Mouse (Mus musculus): ENCODE data around the gene Rbms1. TPM values are rescaled to one million over a fixed set of nuclear protein-coding genes. Genes with fewer than 3 reads are reported as not detected.

Rbms1 gene
- total and polyA plus RNA-seq, 2 experiments from 2014 or later: 16.2 to 38.2 TPM

GRCm38 (mm10) chr2:60918401-60918800, 44.6 kb downstream of the Rbms1 start:
- Histone ChIP-seq H3K9me3 (ENCODE audit: low read length) (no peaks in the 10 kb centered on the region), H3K4me3 (ENCODE audit: low read depth, low read length) (no peak overlapping the region), H3K9ac (no peak overlapping the region), H3K36me3 (ENCODE audit: insufficient read depth) (no peaks in the 10 kb centered on the region), H3K4me2 (ENCODE audit: low read depth) (no peak overlapping the region), H3K27ac (ENCODE audit: low read depth, low read length) (no peak overlapping the region), H3K4me1 (ENCODE audit: insufficient read depth) (no peaks in the 10 kb centered on the region), H3K27me3 (ENCODE audit: insufficient read depth, low read length) (no peaks in the 10 kb centered on the region)
- DNase-seq (no peak), ATAC-seq (no peak)
- WGBS: 88% methylated on average over 7 of the region's 7 CpGs
- TF ChIP-seq CTCF (IDR thresholded peaks at IDR 0.05; ENCODE audit: low read depth): no peak

DNA sequence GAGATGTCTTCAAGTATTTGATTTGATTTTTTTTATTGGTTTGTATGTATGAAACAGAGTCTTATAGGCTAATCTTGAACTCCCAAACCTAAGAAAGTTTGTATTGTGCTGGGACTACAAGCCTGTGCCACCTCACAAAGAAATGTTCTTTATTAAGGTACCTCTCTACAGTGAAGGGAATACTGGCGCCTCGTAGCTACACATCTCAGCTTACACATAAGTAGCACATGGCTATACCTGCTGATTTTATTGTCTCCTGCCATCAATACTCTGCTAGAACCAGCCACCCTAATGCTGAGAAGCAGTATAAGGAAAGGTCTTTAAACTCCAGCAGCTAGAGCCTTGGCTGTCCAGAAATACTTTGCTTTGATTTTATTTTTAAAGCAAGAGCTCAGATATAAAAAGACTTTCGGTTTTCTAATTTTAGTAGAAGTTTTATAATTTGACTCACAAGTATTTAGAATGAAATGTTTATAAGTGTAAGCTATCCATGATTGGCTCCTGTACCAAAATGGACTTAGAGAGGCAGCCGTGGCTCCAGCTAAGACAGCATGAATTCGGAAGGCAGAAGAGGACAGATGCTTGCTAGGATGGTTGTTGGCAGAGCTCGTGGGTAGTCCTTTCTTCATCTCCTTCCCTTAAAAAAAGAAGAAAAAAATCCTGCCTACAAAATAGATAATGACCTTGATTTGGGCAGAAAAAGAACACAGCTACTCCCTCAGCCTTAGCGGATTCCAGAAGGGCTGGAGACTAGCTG, 48.3 kb downstream of the Rbms1 start:
- no peak overlapping the region for H3K9ac ChIP-seq
- no peak for ATAC-seq
- 66% methylated on average over 7 of the region's 7 CpGs for WGBS
- no peak overlapping the region for H3K4me2 ChIP-seq (ENCODE audit: low read depth)
- no peaks in the 10 kb centered on the region for H3K27me3 ChIP-seq (ENCODE audit: insufficient read depth, low read length)
- no peaks in the 10 kb centered on the region for H3K36me3 ChIP-seq (ENCODE audit: insufficient read depth)
- H3K4me1 ChIP-seq (ENCODE audit: insufficient read depth): no peaks in the 10 kb centered on the region
- no peak overlapping the region for H3K4me3 ChIP-seq (ENCODE audit: low read depth, low read length)
- no peak for TF ChIP-seq CTCF (IDR thresholded peaks at IDR 0.05; ENCODE audit: low read depth)
- H3K27ac ChIP-seq (ENCODE audit: low read depth, low read length): no peak overlapping the region
- DNase-seq: no peak
- H3K9me3 ChIP-seq (ENCODE audit: low read length): no peaks in the 10 kb centered on the region

DNA sequence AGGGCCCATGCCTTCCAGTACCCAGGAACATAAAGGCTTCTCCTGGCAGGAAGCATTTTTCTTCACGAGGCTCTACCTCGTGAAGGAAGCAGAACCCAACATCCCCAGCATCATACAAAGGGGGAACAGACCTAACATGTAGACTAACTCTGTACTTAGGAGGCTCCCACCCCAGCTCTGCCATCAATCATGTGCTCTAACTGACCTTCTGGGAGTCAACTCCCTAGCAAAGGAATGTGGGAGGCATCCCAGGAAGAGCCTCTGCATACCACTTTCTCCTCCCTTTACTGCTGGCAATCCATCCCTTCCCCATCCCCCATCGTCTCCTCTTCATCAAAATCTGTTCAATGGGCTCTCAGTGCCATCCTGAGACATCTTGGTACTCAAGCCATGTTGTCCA, 49.7 kb downstream of the Rbms1 start:
- 72% methylated on average over 3 of the region's 3 CpGs for WGBS
- H3K4me1 ChIP-seq (ENCODE audit: insufficient read depth): no peaks in the 10 kb centered on the region

DNA sequence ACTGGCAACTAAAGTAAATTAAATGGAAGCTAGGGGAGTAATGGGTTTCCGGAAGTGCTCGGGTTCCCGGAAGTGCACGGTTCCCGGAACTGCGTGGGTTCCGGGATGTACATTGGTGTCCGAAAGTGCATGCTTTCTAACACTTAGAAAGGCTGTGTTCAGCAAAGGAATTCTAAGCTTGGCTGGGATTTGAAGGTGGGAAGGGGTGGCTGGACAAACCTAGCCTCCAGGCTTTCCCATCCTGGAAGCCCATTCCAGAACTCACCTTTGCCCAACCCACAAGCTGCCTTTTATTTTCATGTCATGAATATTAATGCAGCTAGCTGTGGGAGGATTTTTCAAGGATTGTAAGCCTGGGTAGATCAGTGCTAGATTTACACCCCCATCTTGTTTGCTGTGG, 51.3 kb downstream of the Rbms1 start:
- DNase-seq (no peak), ATAC-seq (no peak)
- no peak overlapping the region for H3K27ac ChIP-seq (ENCODE audit: low read depth, low read length)
- no peak overlapping the region for H3K4me3 ChIP-seq (ENCODE audit: low read depth, low read length)
- H3K4me2 ChIP-seq (ENCODE audit: low read depth): no peak overlapping the region
- no peaks in the 10 kb centered on the region for H3K27me3 ChIP-seq (ENCODE audit: insufficient read depth, low read length)
- no peaks in the 10 kb centered on the region for H3K9me3 ChIP-seq (ENCODE audit: low read length)
- no peak overlapping the region for H3K9ac ChIP-seq
- no peak for TF ChIP-seq CTCF (IDR thresholded peaks at IDR 0.05; ENCODE audit: low read depth)
- no peaks in the 10 kb centered on the region for H3K36me3 ChIP-seq (ENCODE audit: insufficient read depth)
- WGBS: 90% methylated on average over 8 of the region's 8 CpGs
- H3K4me1 ChIP-seq (ENCODE audit: insufficient read depth): no peaks in the 10 kb centered on the region

More for the DNA sequence above, 49.7 kb downstream of the Rbms1 start:
- ATAC-seq: no peak
- H3K27me3 ChIP-seq (ENCODE audit: insufficient read depth, low read length): no peaks in the 10 kb centered on the region
- no peak for TF ChIP-seq CTCF (IDR thresholded peaks at IDR 0.05; ENCODE audit: low read depth)
- DNase-seq: no peak
- H3K9ac ChIP-seq: no peak overlapping the region
- H3K4me2 ChIP-seq (ENCODE audit: low read depth): no peak overlapping the region
- H3K4me3 ChIP-seq (ENCODE audit: low read depth, low read length): no peak overlapping the region
- H3K9me3 ChIP-seq (ENCODE audit: low read length): no peaks in the 10 kb centered on the region
- H3K27ac ChIP-seq (ENCODE audit: low read depth, low read length): no peak overlapping the region
- H3K36me3 ChIP-seq (ENCODE audit: insufficient read depth): no peaks in the 10 kb centered on the region

GRCm38 (mm10) chr2:60910820-60911219, 52.2 kb downstream of the Rbms1 start:
- Histone ChIP-seq H3K4me1 (ENCODE audit: insufficient read depth) (no peaks in the 10 kb centered on the region), H3K9ac (no peak overlapping the region), H3K27me3 (ENCODE audit: insufficient read depth, low read length) (no peaks in the 10 kb centered on the region), H3K27ac (ENCODE audit: low read depth, low read length) (no peak overlapping the region), H3K36me3 (ENCODE audit: insufficient read depth) (no peaks in the 10 kb centered on the region), H3K4me2 (ENCODE audit: low read depth) (no peak overlapping the region), H3K9me3 (ENCODE audit: low read length) (no peaks in the 10 kb centered on the region), H3K4me3 (ENCODE audit: low read depth, low read length) (no peak overlapping the region)
- DNase-seq: no peak
- WGBS: 66% methylated on average over 6 of the region's 6 CpGs
- TF ChIP-seq CTCF (IDR thresholded peaks at IDR 0.05; ENCODE audit: low read depth): no peak
- no peak for ATAC-seq

DNA sequence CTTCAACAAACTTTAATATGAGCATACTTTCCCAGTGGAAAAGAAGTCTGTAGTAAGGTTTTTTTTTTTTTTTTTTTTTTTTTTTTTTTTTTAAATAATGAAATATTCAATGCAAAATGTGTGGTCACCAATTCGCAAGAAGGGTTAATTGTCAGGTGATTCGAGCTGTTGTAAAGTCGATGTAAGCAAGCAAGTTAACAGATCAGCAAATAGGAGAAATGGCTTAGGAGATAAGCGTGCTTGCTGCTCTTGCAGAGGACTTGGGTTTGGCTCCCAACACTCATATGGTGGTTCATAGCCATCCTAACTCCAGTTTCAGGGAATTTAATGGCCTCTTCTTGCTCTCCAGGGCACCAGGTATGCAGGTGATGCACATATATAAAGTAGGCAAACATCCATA, 54.4 kb downstream of the Rbms1 start:
- ATAC-seq: no peak
- no peak for TF ChIP-seq CTCF (IDR thresholded peaks at IDR 0.05; ENCODE audit: low read depth)
- Histone ChIP-seq H3K27ac (ENCODE audit: low read depth, low read length) (no peak overlapping the region), H3K4me2 (ENCODE audit: low read depth) (no peak overlapping the region), H3K4me3 (ENCODE audit: low read depth, low read length) (no peak overlapping the region), H3K27me3 (ENCODE audit: insufficient read depth, low read length) (no peaks in the 10 kb centered on the region), H3K4me1 (ENCODE audit: insufficient read depth) (no peaks in the 10 kb centered on the region), H3K36me3 (ENCODE audit: insufficient read depth) (no peaks in the 10 kb centered on the region), H3K9ac (no peak overlapping the region), H3K9me3 (ENCODE audit: low read length) (no peaks in the 10 kb centered on the region)
- 95% methylated on average over 4 of the region's 4 CpGs for WGBS
- no peak for DNase-seq

DNA sequence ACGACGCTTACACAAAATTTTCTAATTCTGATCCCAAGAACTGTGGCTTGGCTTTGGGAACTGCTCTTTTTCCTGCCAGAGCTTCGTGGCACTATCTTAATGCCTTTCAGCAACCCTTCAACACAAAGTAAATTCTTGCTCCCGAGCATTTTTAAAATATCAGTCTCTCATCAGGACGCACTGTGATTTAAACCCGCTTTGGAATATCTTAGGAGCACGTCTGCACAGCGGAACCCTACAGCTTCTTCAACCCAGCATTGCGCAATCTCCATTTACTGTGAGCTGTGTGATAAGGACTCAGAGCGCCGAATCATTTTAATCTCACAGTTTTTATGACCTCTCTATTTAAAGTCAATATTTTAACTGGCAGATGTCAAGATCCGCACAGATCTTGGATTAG, 54.9 kb downstream of the Rbms1 start:
- Histone ChIP-seq H3K27me3 (ENCODE audit: insufficient read depth, low read length) (no peaks in the 10 kb centered on the region), H3K36me3 (ENCODE audit: insufficient read depth) (no peaks in the 10 kb centered on the region), H3K4me3 (ENCODE audit: low read depth, low read length) (no peak overlapping the region), H3K9me3 (ENCODE audit: low read length) (no peaks in the 10 kb centered on the region), H3K4me2 (ENCODE audit: low read depth) (no peak overlapping the region), H3K4me1 (ENCODE audit: insufficient read depth) (no peaks in the 10 kb centered on the region), H3K9ac (no peak overlapping the region), H3K27ac (ENCODE audit: low read depth, low read length) (no peak overlapping the region)
- WGBS: 91% methylated on average over 12 of the region's 12 CpGs
- DNase-seq: no peak
- TF ChIP-seq CTCF (IDR thresholded peaks at IDR 0.05; ENCODE audit: low read depth): no peak
- ATAC-seq: no peak

All from forebrain, postnatal 0 days (tissue).